Mouse (Mus musculus) limb, embryonic 12.5 days (tissue): ENCODE results near the gene Abcc4. TPM values are rescaled to one million over a fixed set of nuclear protein-coding genes. Genes with fewer than 3 reads are reported as not detected.
"Not testable (repeated sequence)": the region's sequence is repeated elsewhere in the genome, so short reads cannot be mapped to it uniquely, and the experiment has no call there.

Experiments used
- ATAC-seq: fragments of 200-750 bp; cut with Nextera tagmentation; 2 replicates; pipeline ENCODE4 v1.8.0; 2017; ENCODE audit warnings: low read depth, moderate TSS enrichment; ENCODE audit not compliant: insufficient number of reproducible peaks, insufficient read depth, low FRiP score, low TSS enrichment
- H3K27ac ChIP-seq: fragments of 300-500 bp; sonication (generic); 2 replicates; pipeline ENCODE4 v1.5.1; 2016; ENCODE audit warnings: mild to moderate bottlenecking, moderate library complexity
- H3K27me3 ChIP-seq: fragments of 300-500 bp; sonication (generic); 2 replicates; pipeline ENCODE4 v1.6.1; 2016; ENCODE audit warnings: mild to moderate bottlenecking, moderate library complexity
- H3K36me3 ChIP-seq: fragments of 300-500 bp; sonication (generic); 2 replicates; pipeline ENCODE4 v1.6.1; 2016; ENCODE audit warnings: mild to moderate bottlenecking, moderate library complexity
- H3K4me1 ChIP-seq: fragments of 300-500 bp; sonication (generic); replicated peaks from 2 replicates; pipeline ENCODE4 v1.6.1; 2016
- H3K4me2 ChIP-seq: fragments of 300-500 bp; sonication (generic); 2 replicates; pipeline ENCODE4 v1.6.1; 2016; ENCODE audit warnings: mild to moderate bottlenecking, moderate library complexity
- H3K4me3 ChIP-seq: fragments of 300-500 bp; sonication (generic); replicated peaks from 2 replicates; pipeline ENCODE4 v1.5.1; 2016; ENCODE audit warnings: mild to moderate bottlenecking
- H3K9ac ChIP-seq: fragments of 300-500 bp; sonication (generic); replicated peaks from 2 replicates; pipeline ENCODE4 v1.6.1; 2016; ENCODE audit warnings: mild to moderate bottlenecking, moderate library complexity
- H3K9me3 ChIP-seq: fragments of 300-500 bp; sonication (generic); 2 replicates; pipeline ENCODE4 v1.6.1; 2016; ENCODE audit warnings: mild to moderate bottlenecking, moderate library complexity
- WGBS: fragments of 180-500 bp; shearing (Covaris S2); methylation state at CpG from one replicate; pipeline ENCODE4 v1.1.7; 2016; 5-methylcytosine and 5-hydroxymethylcytosine counted together
- polyA plus RNA-seq: library from polyadenylated mRNA; unstranded; fragments of >200 nt; fragmentation: Nextera tagmentation; extraction: Ambion mirVana; gene quantifications from 2 replicates; pipeline ENCODE4 v1.2.1, GENCODE M21; 2016

The Abcc4 gene
- polyA plus RNA-seq, 1 experiment from 2014 or later = 2.0 TPM

- Histone ChIP-seq H3K9ac (no peak overlapping the region), H3K4me1 (peaks cover 19% of the 10 kb centered on the region; the same call in 1 of the 2 replicates), H3K9me3 (no peaks in the 10 kb centered on the region), H3K4me2 (no peak overlapping the region), H3K27ac (no peak overlapping the region), H3K36me3 (no peaks in the 10 kb centered on the region), H3K27me3 (peaks cover 2% of the 10 kb centered on the region; the same call in 1 of the 2 replicates), H3K4me3 (no peak overlapping the region)
- no peak for ATAC-seq
- 87% methylated on average over 20 of the region's 20 CpGs for WGBS
These were observed 48.2 kb downstream of the Abcc4 start for GRCm38 (mm10) chr14:118657673-118658327.

- Histone ChIP-seq H3K27me3 (no peaks in the 10 kb centered on the region; the same call in 1 of the 2 replicates), H3K27ac (no peak overlapping the region), H3K4me3 (no peak overlapping the region), H3K4me1 (peaks cover 14% of the 10 kb centered on the region; the same call in 1 of the 2 replicates), H3K9me3 (no peaks in the 10 kb centered on the region), H3K4me2 (no peak overlapping the region), H3K36me3 (no peaks in the 10 kb centered on the region), H3K9ac (no peak overlapping the region)
- no peak for ATAC-seq
- WGBS = 75% methylated on average over 4 of the region's 4 CpGs
These were observed 48.8 kb downstream of the Abcc4 start for GRCm38 (mm10) chr14:118657206-118657605.

DNA sequence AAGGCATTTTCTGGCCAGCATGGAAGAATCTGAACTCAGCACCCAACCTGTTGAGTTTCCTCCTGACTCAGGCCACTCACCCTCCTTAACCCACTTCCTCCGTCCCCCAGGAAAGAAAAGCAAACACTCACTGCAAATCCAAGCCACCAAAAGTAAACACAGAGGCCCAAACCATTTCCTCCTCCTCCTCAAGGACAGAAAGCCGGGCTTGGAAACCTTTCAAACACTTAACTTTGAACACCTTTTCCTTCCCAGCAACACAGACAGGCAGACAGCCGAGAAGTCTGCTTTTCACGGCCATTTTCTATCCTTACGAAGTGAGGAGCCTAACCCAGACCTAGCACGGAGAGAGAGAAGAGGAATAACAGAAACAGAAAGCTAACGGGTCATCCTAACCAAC is 50.0 kb downstream of the Abcc4 start:
- no peak overlapping the region for H3K9ac ChIP-seq
- 70% methylated on average over 7 of the region's 7 CpGs for WGBS
- H3K27ac ChIP-seq = no peak overlapping the region
- no peaks in the 10 kb centered on the region for H3K36me3 ChIP-seq
- no peak for ATAC-seq
- no peaks in the 10 kb centered on the region for H3K9me3 ChIP-seq
- no peak overlapping the region for H3K4me3 ChIP-seq
- H3K4me2 ChIP-seq = no peak overlapping the region
- H3K4me1 ChIP-seq = peaks cover 13% of the 10 kb centered on the region; the same call in 1 of the 2 replicates
- H3K27me3 ChIP-seq = no peaks in the 10 kb centered on the region

- no peak overlapping the region for H3K4me3 ChIP-seq
- no peaks in the 10 kb centered on the region for H3K36me3 ChIP-seq
- no peak for ATAC-seq
- H3K4me2 ChIP-seq = no peak overlapping the region
- 52% methylated on average over 2 of the region's 2 CpGs for WGBS
- H3K9ac ChIP-seq = no peak overlapping the region
- H3K27ac ChIP-seq = no peak overlapping the region
- peaks cover 6% of the 10 kb centered on the region; the same call in 1 of the 2 replicates for H3K4me1 ChIP-seq
- no peaks in the 10 kb centered on the region for H3K27me3 ChIP-seq
- no peaks in the 10 kb centered on the region for H3K9me3 ChIP-seq
These were observed 51.1 kb downstream of the Abcc4 start for GRCm38 (mm10) chr14:118654903-118655302.

GRCm38 (mm10) chr14:118651704-118652439 is 54.1 kb downstream of the Abcc4 start:
- no peaks in the 10 kb centered on the region for H3K9me3 ChIP-seq
- no peak overlapping the region for H3K27ac ChIP-seq
- no peak for ATAC-seq
- no peaks in the 10 kb centered on the region for H3K36me3 ChIP-seq
- H3K4me3 ChIP-seq = no peak overlapping the region
- 82% methylated on average over 20 of the region's 20 CpGs for WGBS
- H3K27me3 ChIP-seq = no peaks in the 10 kb centered on the region
- no peak overlapping the region for H3K9ac ChIP-seq
- no peaks in the 10 kb centered on the region for H3K4me1 ChIP-seq
- no peak overlapping the region for H3K4me2 ChIP-seq

DNA sequence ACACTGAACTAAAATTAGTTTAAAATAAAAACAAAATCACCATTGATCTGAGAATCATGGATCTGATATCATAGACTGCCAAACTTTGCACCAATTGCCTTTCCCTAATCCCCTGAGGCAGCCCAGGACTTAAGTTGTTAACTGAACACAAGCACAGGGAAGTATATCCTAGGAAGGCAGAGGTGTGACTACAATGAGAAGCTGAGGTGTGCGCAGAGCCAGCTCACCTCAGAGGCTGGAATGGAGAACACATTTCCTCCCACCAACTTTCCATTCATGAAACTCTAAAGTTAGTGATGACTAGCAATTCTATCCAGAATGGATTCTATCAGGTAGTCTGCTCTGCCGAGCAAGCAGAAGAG is 56.1 kb downstream of the Abcc4 start:
- 84% methylated on average over 2 of the region's 2 CpGs for WGBS
- no peaks in the 10 kb centered on the region for H3K27me3 ChIP-seq
- no peak overlapping the region for H3K27ac ChIP-seq
- H3K4me2 ChIP-seq = no peak overlapping the region
- H3K9me3 ChIP-seq = no peaks in the 10 kb centered on the region
- no peaks in the 10 kb centered on the region for H3K4me1 ChIP-seq
- no peaks in the 10 kb centered on the region for H3K36me3 ChIP-seq
- H3K4me3 ChIP-seq = no peak overlapping the region
- ATAC-seq = no peak
- no peak overlapping the region for H3K9ac ChIP-seq

GRCm38 (mm10) chr14:118649199-118649894 is 56.7 kb downstream of the Abcc4 start:
- no peak overlapping the region for H3K9ac ChIP-seq
- no peaks in the 10 kb centered on the region for H3K36me3 ChIP-seq
- no peak overlapping the region for H3K4me3 ChIP-seq
- ATAC-seq = no peak
- H3K4me2 ChIP-seq = no peak overlapping the region
- H3K27ac ChIP-seq = no peak overlapping the region
- WGBS = 64% methylated on average over 7 of the region's 7 CpGs
- H3K27me3 ChIP-seq = no peaks in the 10 kb centered on the region
- no peaks in the 10 kb centered on the region for H3K4me1 ChIP-seq
- no peaks in the 10 kb centered on the region for H3K9me3 ChIP-seq

DNA sequence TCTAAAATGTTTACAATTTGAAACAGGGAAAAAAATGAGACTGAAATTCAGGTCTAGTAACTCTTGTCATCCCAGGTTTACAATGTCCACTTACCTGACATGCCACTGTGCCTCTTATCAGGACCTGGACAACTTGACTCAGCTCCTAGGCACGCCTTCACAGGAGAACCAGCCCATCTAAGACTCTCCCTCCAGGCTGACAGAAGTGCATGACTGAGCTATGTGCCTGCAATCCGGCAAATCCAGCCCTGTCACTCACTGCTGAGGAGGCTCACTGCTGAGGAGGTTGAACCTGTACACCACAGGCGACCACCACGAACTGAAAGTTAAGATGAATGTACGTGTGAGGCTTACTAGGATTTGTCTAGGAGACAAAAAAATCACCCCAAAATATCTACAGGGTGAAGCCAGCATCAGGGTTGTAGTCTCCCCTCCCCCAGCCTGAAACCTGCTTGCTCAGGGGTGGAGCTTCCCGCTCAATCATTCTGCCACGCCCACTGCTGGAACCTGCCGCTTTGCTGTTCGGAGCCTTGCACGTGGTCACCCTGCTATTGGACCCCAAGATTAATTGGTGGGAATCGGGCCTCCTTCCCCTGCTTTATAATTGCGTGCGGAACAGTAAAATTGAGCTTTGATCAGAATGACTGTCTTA is 63.0 kb downstream of the Abcc4 start:
- H3K4me2 ChIP-seq, H3K4me1 ChIP-seq, H3K9me3 ChIP-seq, H3K36me3 ChIP-seq, H3K27ac ChIP-seq, H3K9ac ChIP-seq, H3K27me3 ChIP-seq, H3K4me3 ChIP-seq, ATAC-seq: not testable (repeated sequence)
- WGBS = 80% methylated on average over 13 of the region's 13 CpGs

GRCm38 (mm10) chr14:118642140-118642539 is 63.9 kb downstream of the Abcc4 start:
- WGBS = 75% methylated on average over 8 of the region's 8 CpGs
- no peak overlapping the region for H3K27ac ChIP-seq
- no peak overlapping the region for H3K4me2 ChIP-seq
- no peaks in the 10 kb centered on the region for H3K9me3 ChIP-seq
- H3K4me1 ChIP-seq = no peaks in the 10 kb centered on the region
- H3K4me3 ChIP-seq = no peak overlapping the region
- H3K27me3 ChIP-seq = no peaks in the 10 kb centered on the region
- H3K36me3 ChIP-seq = no peaks in the 10 kb centered on the region
- no peak overlapping the region for H3K9ac ChIP-seq
- ATAC-seq = no peak

- no peaks in the 10 kb centered on the region for H3K9me3 ChIP-seq
- no peak overlapping the region for H3K9ac ChIP-seq
- no peak overlapping the region for H3K27ac ChIP-seq
- no peak overlapping the region for H3K4me2 ChIP-seq
- no peak overlapping the region for H3K4me3 ChIP-seq
- 81% methylated on average over 25 of the region's 25 CpGs for WGBS
- H3K4me1 ChIP-seq = peaks cover 7% of the 10 kb centered on the region
- no peak for ATAC-seq
- no peaks in the 10 kb centered on the region for H3K36me3 ChIP-seq
- H3K27me3 ChIP-seq = no peaks in the 10 kb centered on the region
These were observed 67.4 kb downstream of the Abcc4 start for GRCm38 (mm10) chr14:118638447-118639275.
